Mouse (Mus musculus): ENCODE results near the gene Tcp11.

- TF ChIP-seq CTCF (IDR thresholded peaks at IDR 0.05; ENCODE audit: borderline replicate concordance, control insufficient read depth, extremely low read depth, insufficient read depth, low read length, poor library complexity): no peak
- TF ChIP-seq POLR2A (IDR thresholded peaks at IDR 0.05; ENCODE audit: control insufficient read depth, extremely low read depth, insufficient read depth, low read length, poor library complexity): no peak
Measured at GRCm38 (mm10) chr17:28061472-28061871, 19.0 kb downstream of the Tcp11 start.
